Mouse (Mus musculus) spleen, adult 2 months (tissue): Measurements from ENCODE around the gene Fbxl17. TPM values are rescaled to one million over a fixed set of nuclear protein-coding genes. Genes with fewer than 3 reads are reported as not detected.

ENCODE experiments used
- DNase-seq, 2 experiments: peaks; one replicate each; pipeline versions ENCODE4 v3.0.0 to v3.0.0-alpha.2; 2012 to 2021; ENCODE audit warnings: low spot score in 2 of 2, low read depth in 1 of 2
- H3K27ac ChIP-seq: fragments of 200-500 bp; 2 replicates; pipeline ENCODE4 v1.5.1; 2012; ENCODE audit warnings: low read length, inconsistent platforms; ENCODE audit not compliant: insufficient read depth
- H3K27me3 ChIP-seq: fragments of 200-500 bp; 2 replicates; pipeline ENCODE4 v1.6.1; 2012; ENCODE audit warnings: mild to moderate bottlenecking, moderate library complexity, low read length, inconsistent platforms; ENCODE audit not compliant: control insufficient read depth, insufficient read depth
- H3K36me3 ChIP-seq: fragments of 200-500 bp; 2 replicates; pipeline ENCODE4 v1.6.1; 2012; ENCODE audit warnings: mild to moderate bottlenecking, low read length, inconsistent platforms; ENCODE audit not compliant: control insufficient read depth, insufficient read depth
- H3K4me1 ChIP-seq: fragments of 200-500 bp; 2 replicates; pipeline ENCODE4 v1.6.1; 2011; ENCODE audit warnings: inconsistent platforms; ENCODE audit not compliant: control insufficient read depth, insufficient read depth, insufficient read length
- H3K4me3 ChIP-seq: fragments of 200-500 bp; 2 replicates; pipeline ENCODE4 v1.5.1; 2011; ENCODE audit warnings: mild to moderate bottlenecking, inconsistent platforms; ENCODE audit not compliant: insufficient read depth, insufficient read length; ENCODE audit errors: extremely low read depth
- CTCF ChIP-seq: fragments of 200-500 bp; IDR thresholded peaks from 2 replicates; pipeline ENCODE4 v1.5.1; 2011; ENCODE audit warnings: mild to moderate bottlenecking, inconsistent platforms; ENCODE audit not compliant: insufficient read depth, insufficient read length, insufficient replicate concordance; ENCODE audit errors: extremely low read depth
- POLR2A ChIP-seq: fragments of 200-500 bp; IDR thresholded peaks from 2 replicates; pipeline ENCODE4 v1.6.1; 2011; ENCODE audit warnings: low read depth, low read length, inconsistent platforms
- WGBS: fragments of 180-500 bp; shearing (Covaris S2); methylation state at CpG from one replicate; pipeline ENCODE4 v1.1.7; 2018; 5-methylcytosine and 5-hydroxymethylcytosine counted together
- polyA plus RNA-seq: library from polyadenylated mRNA; depleted of rRNA; stranded (reverse); fragments of >200 nt; gene quantifications from 2 replicates; pipeline ENCODE4 v1.2.3, GENCODE M21; 2012; rRNA removed

Gene Fbxl17
- 4.7 and 6.4 TPM in 2 replicates for polyA plus RNA-seq

- 1% methylated on average over 79 of the region's 80 CpGs for WGBS
- H3K4me3 ChIP-seq = peak within 1 kb of the TSS; percentile 88
Observed at GRCm38 (mm10) chr17:63499636-63500155, at the start of gene Fbxl17. TSS of gene Fbxl17 (minus strand) at chr17:63500017.

GRCm38 (mm10) chr17:63547465-63547864 is 47.6 kb upstream of the Fbxl17 start:
- H3K4me1 ChIP-seq = no peaks in the 10 kb centered on the region

More at GRCm38 (mm10) chr17:63499636-63500155, at the start of gene Fbxl17:
- no peaks in the 10 kb centered on the region; the same call in 1 of the 2 replicates for H3K4me1 ChIP-seq
- peak in 1 of 2 experiments; percentile 58 for DNase-seq
- H3K27me3 ChIP-seq = no peaks in the 10 kb centered on the region
- no peaks in the 10 kb centered on the region for H3K36me3 ChIP-seq
- peak within 1 kb of the TSS; percentile 91 for H3K27ac ChIP-seq
- TF ChIP-seq CTCF = no peak
- TF ChIP-seq POLR2A = no peak

GRCm38 (mm10) chr17:63534576-63535265 is 34.9 kb upstream of the Fbxl17 start:
- Histone ChIP-seq H3K27ac (no peak overlapping the region), H3K4me1 (no peaks in the 10 kb centered on the region), H3K4me3 (no peak overlapping the region), H3K27me3 (no peaks in the 10 kb centered on the region), H3K36me3 (no peaks in the 10 kb centered on the region)
- 89% methylated on average over 17 of the region's 17 CpGs for WGBS
- TF ChIP-seq CTCF (no peak), POLR2A (no peak)
- DNase-seq = no peak

More at GRCm38 (mm10) chr17:63547465-63547864, 47.6 kb upstream of the Fbxl17 start:
- WGBS = 84% methylated on average over 4 of the region's 4 CpGs
- Histone ChIP-seq H3K27me3 (no peaks in the 10 kb centered on the region), H3K27ac (no peak overlapping the region), H3K4me3 (no peak overlapping the region), H3K36me3 (no peaks in the 10 kb centered on the region)
- DNase-seq = no peak
- TF ChIP-seq CTCF (no peak), POLR2A (no peak)

GRCm38 (mm10) chr17:63533074-63533836 is 33.4 kb upstream of the Fbxl17 start:
- H3K36me3 ChIP-seq = no peaks in the 10 kb centered on the region
- no peaks in the 10 kb centered on the region for H3K4me1 ChIP-seq
- TF ChIP-seq CTCF = no peak
- TF ChIP-seq POLR2A = no peak
- 76% methylated on average over 6 of the region's 6 CpGs for WGBS
- no peaks in the 10 kb centered on the region for H3K27me3 ChIP-seq
- H3K27ac ChIP-seq = no peak overlapping the region
- DNase-seq = no peak
- H3K4me3 ChIP-seq = no peak overlapping the region

- Histone ChIP-seq H3K27ac (no peak overlapping the region), H3K27me3 (no peaks in the 10 kb centered on the region), H3K36me3 (no peaks in the 10 kb centered on the region), H3K4me1 (no peaks in the 10 kb centered on the region), H3K4me3 (no peak overlapping the region)
- 89% methylated on average over 6 of the region's 6 CpGs for WGBS
- no peak for TF ChIP-seq CTCF
- TF ChIP-seq POLR2A = no peak
- no peak for DNase-seq
Observed at GRCm38 (mm10) chr17:63529476-63529875, 29.7 kb upstream of the Fbxl17 start.

- no peaks in the 10 kb centered on the region for H3K4me1 ChIP-seq
- no peak overlapping the region for H3K4me3 ChIP-seq
- no peak overlapping the region for H3K27ac ChIP-seq
- no peak for DNase-seq
- 88% methylated on average over 2 of the region's 2 CpGs for WGBS
- TF ChIP-seq POLR2A = no peak
- TF ChIP-seq CTCF = no peak
- H3K36me3 ChIP-seq = no peaks in the 10 kb centered on the region
- no peaks in the 10 kb centered on the region for H3K27me3 ChIP-seq
Observed at GRCm38 (mm10) chr17:63520691-63521090, 20.9 kb upstream of the Fbxl17 start.

- H3K4me1 ChIP-seq = no peaks in the 10 kb centered on the region
- no peak overlapping the region for H3K27ac ChIP-seq
- WGBS = 94% methylated on average over 2 of the region's 2 CpGs
- no peaks in the 10 kb centered on the region for H3K36me3 ChIP-seq
- DNase-seq = no peak
- TF ChIP-seq CTCF = no peak
- TF ChIP-seq POLR2A = no peak
- no peaks in the 10 kb centered on the region for H3K27me3 ChIP-seq
- no peak overlapping the region for H3K4me3 ChIP-seq
Observed at GRCm38 (mm10) chr17:63510451-63510850, 10.6 kb upstream of the Fbxl17 start.
